Mouse (Mus musculus): Measurements from ENCODE around the gene Sarm1. TPM values are rescaled to one million over a fixed set of nuclear protein-coding genes. Genes with fewer than 3 reads are reported as not detected.

The Sarm1 gene
- polyA plus RNA-seq, 1 experiment = 0.97 TPM

- H3K27me3 ChIP-seq (ENCODE audit: control insufficient read depth, insufficient read depth, low read length) = no peaks in the 10 kb centered on the region
These were observed 69.2 kb downstream of the Sarm1 start for GRCm38 (mm10) chr11:78428309-78428708.

GRCm38 (mm10) chr11:78427655-78428054 lies 69.9 kb downstream of the Sarm1 start:
- Histone ChIP-seq H3K27me3 (ENCODE audit: control insufficient read depth, insufficient read depth, low read length) (no peaks in the 10 kb centered on the region), H3K4me3 (ENCODE audit: control insufficient read depth, insufficient read depth, low read length) (no peak overlapping the region), H3K36me3 (ENCODE audit: control insufficient read depth, insufficient read depth, low read length) (no peaks in the 10 kb centered on the region), H3K4me1 (replicated peaks; ENCODE audit: control insufficient read depth, insufficient read depth, low read length) (no peaks in the 10 kb centered on the region), H3K27ac (ENCODE audit: control insufficient read depth, insufficient read depth, low read length) (no peak overlapping the region)
- no peak for DNase-seq
- no peak for TF ChIP-seq CTCF (IDR thresholded peaks at IDR 0.05; ENCODE audit: borderline replicate concordance, control insufficient read depth, extremely low read depth, insufficient read depth, low read length, poor library complexity)
- no peak for TF ChIP-seq POLR2A (IDR thresholded peaks at IDR 0.05; ENCODE audit: control insufficient read depth, extremely low read depth, insufficient read depth, low read length, poor library complexity)
- WGBS = 98% methylated on average over 6 of the region's 6 CpGs

More at GRCm38 (mm10) chr11:78428309-78428708, 69.2 kb downstream of the Sarm1 start:
- no peak for DNase-seq
- no peak for TF ChIP-seq POLR2A (IDR thresholded peaks at IDR 0.05; ENCODE audit: control insufficient read depth, extremely low read depth, insufficient read depth, low read length, poor library complexity)
- TF ChIP-seq CTCF (IDR thresholded peaks at IDR 0.05; ENCODE audit: borderline replicate concordance, control insufficient read depth, extremely low read depth, insufficient read depth, low read length, poor library complexity) = no peak
- Histone ChIP-seq H3K27ac (ENCODE audit: control insufficient read depth, insufficient read depth, low read length) (no peak overlapping the region), H3K4me1 (replicated peaks; ENCODE audit: control insufficient read depth, insufficient read depth, low read length) (no peaks in the 10 kb centered on the region), H3K4me3 (ENCODE audit: control insufficient read depth, insufficient read depth, low read length) (no peak overlapping the region), H3K36me3 (ENCODE audit: control insufficient read depth, insufficient read depth, low read length) (no peaks in the 10 kb centered on the region)
- WGBS = 84% methylated on average over 5 of the region's 5 CpGs

DNA sequence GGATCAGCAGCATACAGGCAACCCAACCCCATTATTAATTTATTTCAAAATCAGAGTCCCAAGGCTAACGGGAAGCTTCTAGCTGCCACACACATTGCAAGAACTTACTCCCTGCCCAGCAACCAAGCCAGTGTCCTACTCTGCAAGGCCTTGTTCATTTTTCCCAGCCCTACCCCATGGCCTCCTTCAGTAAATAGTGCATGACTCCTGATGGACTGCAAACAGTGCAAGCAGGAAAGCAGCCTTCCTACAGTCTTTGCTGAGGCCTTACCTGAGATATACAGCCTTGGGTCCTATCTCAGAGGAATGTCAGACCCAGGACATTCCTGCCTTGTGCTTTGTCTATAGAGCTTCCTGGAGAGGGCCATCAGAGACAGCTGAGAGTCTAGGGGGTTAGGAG lies 72.0 kb downstream of the Sarm1 start:
- no peak for TF ChIP-seq CTCF (IDR thresholded peaks at IDR 0.05; ENCODE audit: borderline replicate concordance, control insufficient read depth, extremely low read depth, insufficient read depth, low read length, poor library complexity)
- TF ChIP-seq POLR2A (IDR thresholded peaks at IDR 0.05; ENCODE audit: control insufficient read depth, extremely low read depth, insufficient read depth, low read length, poor library complexity) = no peak
- Histone ChIP-seq H3K27me3 (ENCODE audit: control insufficient read depth, insufficient read depth, low read length) (no peaks in the 10 kb centered on the region), H3K36me3 (ENCODE audit: control insufficient read depth, insufficient read depth, low read length) (no peaks in the 10 kb centered on the region), H3K4me1 (replicated peaks; ENCODE audit: control insufficient read depth, insufficient read depth, low read length) (no peaks in the 10 kb centered on the region), H3K4me3 (ENCODE audit: control insufficient read depth, insufficient read depth, low read length) (no peak overlapping the region), H3K27ac (ENCODE audit: control insufficient read depth, insufficient read depth, low read length) (no peak overlapping the region)
- 96% methylated on average over 1 of the region's 1 CpGs for WGBS
- DNase-seq = no peak

DNA sequence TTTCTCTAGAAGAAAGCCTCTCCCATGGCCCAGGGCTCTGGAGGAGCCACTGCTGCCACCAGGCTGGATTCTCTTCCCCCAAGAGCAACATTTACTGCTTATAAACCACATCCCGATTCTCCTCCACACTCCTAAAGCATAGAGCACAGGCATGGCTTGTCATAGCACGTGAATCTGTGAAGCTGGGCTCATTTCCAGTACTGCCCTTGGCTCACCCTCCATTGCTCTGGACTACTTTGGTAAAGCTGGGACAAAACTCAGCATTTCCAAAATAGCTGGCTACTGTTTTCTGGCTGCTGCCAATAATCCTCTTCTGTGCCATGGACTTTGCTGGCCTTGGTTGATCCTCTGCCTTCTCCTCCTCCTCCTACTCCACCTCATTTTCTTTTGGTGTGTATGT lies 73.2 kb downstream of the Sarm1 start:
- Histone ChIP-seq H3K27me3 (ENCODE audit: control insufficient read depth, insufficient read depth, low read length) (no peaks in the 10 kb centered on the region), H3K4me3 (ENCODE audit: control insufficient read depth, insufficient read depth, low read length) (no peak overlapping the region), H3K4me1 (replicated peaks; ENCODE audit: control insufficient read depth, insufficient read depth, low read length) (no peaks in the 10 kb centered on the region), H3K27ac (ENCODE audit: control insufficient read depth, insufficient read depth, low read length) (no peak overlapping the region), H3K36me3 (ENCODE audit: control insufficient read depth, insufficient read depth, low read length) (no peaks in the 10 kb centered on the region)
- DNase-seq = no peak
- 91% methylated on average over 2 of the region's 2 CpGs for WGBS
- no peak for TF ChIP-seq CTCF (IDR thresholded peaks at IDR 0.05; ENCODE audit: borderline replicate concordance, control insufficient read depth, extremely low read depth, insufficient read depth, low read length, poor library complexity)
- no peak for TF ChIP-seq POLR2A (IDR thresholded peaks at IDR 0.05; ENCODE audit: control insufficient read depth, extremely low read depth, insufficient read depth, low read length, poor library complexity)

Other genes starting within 250 kb of the Sarm1 start
- 98.5 and 104 TPM in 2 replicates for gene 2610507B11Rik, start 236.0 kb downstream of the Sarm1 start, polyA plus RNA-seq (2012; rRNA removed)
- 0.32 and 0.38 TPM in 2 replicates for gene BC030499, start 206.9 kb downstream of the Sarm1 start, polyA plus RNA-seq (2012; rRNA removed)
- 46.1 and 52.7 TPM in 2 replicates for gene Spag5, start 196.2 kb downstream of the Sarm1 start, polyA plus RNA-seq (2012; rRNA removed)
- 2.4 and 3.0 TPM in 2 replicates for gene Aldoc, start 174.8 kb downstream of the Sarm1 start, polyA plus RNA-seq (2012; rRNA removed)
- gene Pigs, start 169.3 kb downstream of the Sarm1 start, polyA plus RNA-seq (2012; rRNA removed) = 88.3 and 95.0 TPM in 2 replicates
- 31.1 and 42.0 TPM in 2 replicates for gene Unc119, start 154.3 kb downstream of the Sarm1 start, polyA plus RNA-seq (2012; rRNA removed)
- 27.0 and 31.3 TPM in 2 replicates for gene Foxn1, start 111.2 kb downstream of the Sarm1 start, polyA plus RNA-seq (2012; rRNA removed)
- gene Slc13a2, start 75.5 kb downstream of the Sarm1 start, polyA plus RNA-seq (2012; rRNA removed) = 0.61 and 0.68 TPM in 2 replicates
- 8.3 and 11.2 TPM in 2 replicates for gene Slc46a1, start 32.1 kb downstream of the Sarm1 start, polyA plus RNA-seq (2012; rRNA removed)
- 5.5 and 8.9 TPM in 2 replicates for gene Vtn, start 1.3 kb upstream of the Sarm1 start, polyA plus RNA-seq (2012; rRNA removed)
- 0.09 and 0.13 TPM in 2 replicates for gene Sebox, start 5.7 kb upstream of the Sarm1 start, polyA plus RNA-seq (2012; rRNA removed)
- gene Tmem199, start 14.4 kb upstream of the Sarm1 start, polyA plus RNA-seq (2012; rRNA removed) = 13.5 and 17.3 TPM in 2 replicates
- gene Poldip2, start 14.4 kb upstream of the Sarm1 start, polyA plus RNA-seq (2012; rRNA removed) = 41.3 and 43.6 TPM in 2 replicates
- gene Tnfaip1, start 38.6 kb upstream of the Sarm1 start, polyA plus RNA-seq (2012; rRNA removed) = 13.4 and 14.3 TPM in 2 replicates
- 58.4 and 60.7 TPM in 2 replicates for gene Ift20, start 38.6 kb upstream of the Sarm1 start, polyA plus RNA-seq (2012; rRNA removed)
- gene Tmem97, start 53.0 kb upstream of the Sarm1 start, polyA plus RNA-seq (2012; rRNA removed) = 20.6 and 21.6 TPM in 2 replicates
- gene Nlk, start 199.6 kb upstream of the Sarm1 start, polyA plus RNA-seq (2012; rRNA removed) = 46.7 and 52.6 TPM in 2 replicates

Measured in thymus, adult 2 months (tissue).